Mouse (Mus musculus) intestine, embryonic 15.5 days (tissue): Measurements from ENCODE around the gene Gm10306. TPM values are rescaled to one million over a fixed set of nuclear protein-coding genes. Genes with fewer than 3 reads are reported as not detected.

Experiments used
- polyA plus RNA-seq: library from polyadenylated mRNA; unstranded; fragments of >200 nt; fragmentation: Nextera tagmentation; extraction: Ambion mirVana; gene quantifications from 2 replicates; pipeline ENCODE4 v1.2.1, GENCODE M21; 2015

The Gm10306 gene
- polyA plus RNA-seq, 1 experiment from 2014 or later, result 0.72 TPM

Other genes with a start within 250 kb of the Gm10306 start
- gene Caap1, start 250 bp downstream of the Gm10306 start, polyA plus RNA-seq, result 13.7 and 16.3 TPM in 2 replicates
- gene Plaa, start 46.7 kb downstream of the Gm10306 start, polyA plus RNA-seq, result 58.1 and 62.8 TPM in 2 replicates
- 18.0 and 23.4 TPM in 2 replicates for gene Ift74, start 57.9 kb downstream of the Gm10306 start, polyA plus RNA-seq
- gene Lrrc19, start 93.6 kb downstream of the Gm10306 start, polyA plus RNA-seq, result 3.1 and 3.9 TPM in 2 replicates
- 10.7 and 11.5 TPM in 2 replicates for gene Tek, start 182.7 kb downstream of the Gm10306 start, polyA plus RNA-seq